Mouse (Mus musculus): ENCODE results near the gene B3gnt7. TPM values are rescaled to one million over a fixed set of nuclear protein-coding genes. Genes with fewer than 3 reads are reported as not detected.

The B3gnt7 gene
- polyA plus RNA-seq, 1 experiment from 2014 or later = 5.1 TPM

DNA sequence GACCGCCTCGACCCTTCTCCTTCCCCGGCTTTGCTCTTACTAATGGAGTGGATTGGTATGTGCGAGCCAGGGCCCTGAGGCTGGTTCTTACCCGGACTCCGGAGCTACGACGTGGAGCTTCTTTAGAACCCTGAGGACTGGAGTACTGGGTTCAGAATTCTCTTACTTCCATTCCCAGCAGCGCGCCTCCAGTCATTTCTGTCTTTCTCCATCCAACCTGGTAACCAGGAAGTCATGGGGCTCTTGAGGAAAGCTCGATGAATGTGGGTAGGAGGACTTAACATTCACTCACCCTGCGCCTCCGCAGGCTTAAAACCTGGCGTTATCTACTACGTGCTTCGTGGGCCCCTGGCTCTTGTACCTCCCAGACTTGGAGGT, 1.2 kb downstream of the B3gnt7 start:
- peak overlapping the region; percentile 73 for H3K4me3 ChIP-seq (ENCODE audit: low read depth, low read length)
- DNase-seq (ENCODE audit: low spot score) (no peak), ATAC-seq (replicated peaks; ENCODE audit: insufficient number of reproducible peaks, low FRiP score, low TSS enrichment, low read depth) (0 out of 2 replicates have a peak, but pooled peaks have one; percentile 12)
- no peaks in the 10 kb centered on the region for H3K36me3 ChIP-seq (replicated peaks; ENCODE audit: control insufficient read depth, insufficient read depth, low read depth, low read length)
- WGBS = 2% methylated on average over 16 of the region's 16 CpGs
- no peak overlapping the region for H3K27ac ChIP-seq (replicated peaks; ENCODE audit: low read depth, low read length)
- no peaks in the 10 kb centered on the region; the same call in none of the 2 replicates for H3K4me1 ChIP-seq (ENCODE audit: control insufficient read depth, insufficient read depth, low read length)
- H3K27me3 ChIP-seq (ENCODE audit: control insufficient read depth, insufficient read depth, low read length) = peaks cover 9% of the 10 kb centered on the region
- H3K9ac ChIP-seq (replicated peaks; ENCODE audit: low read length) = peak overlapping the region; percentile 67
- peak overlapping the region; percentile 93 for H3K4me2 ChIP-seq (ENCODE audit: low read depth, low read length)
- no peaks in the 10 kb centered on the region for H3K9me3 ChIP-seq (replicated peaks; ENCODE audit: control insufficient read depth, low read length)

DNA sequence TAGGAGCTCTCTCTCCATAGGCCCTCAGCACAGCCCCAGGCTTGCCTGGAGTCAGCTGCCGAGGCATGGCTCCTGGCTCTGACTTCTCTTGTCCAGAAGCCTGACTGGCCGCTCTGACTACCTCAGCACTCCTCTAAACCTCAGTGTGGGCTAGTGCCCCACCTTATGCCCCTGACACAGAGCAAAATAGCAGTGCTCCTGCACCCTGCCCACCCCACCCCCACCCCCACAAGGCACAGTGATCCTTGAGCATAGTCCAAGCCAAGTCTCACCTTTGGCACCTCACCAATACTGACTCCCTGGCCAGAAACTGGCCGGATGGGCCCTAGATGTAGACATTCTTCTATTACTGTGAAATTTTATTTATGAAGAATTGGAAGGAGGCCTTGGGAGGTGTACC, 4.1 kb downstream of the B3gnt7 start:
- 95% methylated on average over 3 of the region's 3 CpGs for WGBS
- no peaks in the 10 kb centered on the region for H3K36me3 ChIP-seq (replicated peaks; ENCODE audit: control insufficient read depth, insufficient read depth, low read depth, low read length)
- DNase-seq (ENCODE audit: low spot score) = no peak
- H3K9ac ChIP-seq (replicated peaks; ENCODE audit: low read length) = no peak overlapping the region
- peaks cover 9% of the 10 kb centered on the region for H3K27me3 ChIP-seq (ENCODE audit: control insufficient read depth, insufficient read depth, low read length)
- H3K4me1 ChIP-seq (ENCODE audit: control insufficient read depth, insufficient read depth, low read length) = no peaks in the 10 kb centered on the region; the same call in 1 of the 2 replicates
- no peak overlapping the region for H3K27ac ChIP-seq (replicated peaks; ENCODE audit: low read depth, low read length)
- no peak overlapping the region for H3K4me3 ChIP-seq (ENCODE audit: low read depth, low read length)
- H3K4me2 ChIP-seq (ENCODE audit: low read depth, low read length) = no peak overlapping the region
- no peak for ATAC-seq (replicated peaks; ENCODE audit: insufficient number of reproducible peaks, low FRiP score, low TSS enrichment, low read depth)
- no peaks in the 10 kb centered on the region for H3K9me3 ChIP-seq (replicated peaks; ENCODE audit: control insufficient read depth, low read length)

DNA sequence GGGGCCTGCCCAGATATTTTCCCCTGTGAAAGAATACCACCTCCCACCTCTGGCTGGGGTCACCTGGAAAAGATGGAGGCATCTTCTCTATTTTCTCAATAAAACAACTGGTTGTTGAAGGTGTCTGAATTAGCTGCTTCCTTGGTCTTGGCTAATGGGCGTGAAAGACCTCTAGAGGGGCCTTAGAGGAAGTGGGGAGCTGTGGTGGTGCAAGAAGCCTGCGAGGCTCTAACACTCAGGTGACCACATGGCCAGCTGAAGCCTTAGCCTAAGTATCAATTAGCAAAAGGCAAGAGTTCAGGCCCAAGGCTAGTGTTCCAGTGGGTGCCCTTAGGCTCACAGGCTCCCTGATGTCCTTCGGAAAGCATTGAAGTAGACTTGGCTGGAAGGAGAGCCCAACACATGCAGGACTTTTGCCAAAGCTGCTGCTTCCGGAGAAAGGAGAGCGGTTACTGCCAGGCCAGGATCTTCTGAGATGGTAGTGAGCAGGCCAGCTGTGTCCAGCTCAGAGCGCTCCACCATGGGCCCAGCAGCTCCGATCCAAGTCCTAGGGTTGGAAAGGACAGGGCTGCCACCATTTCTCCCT, 4.6 kb downstream of the B3gnt7 start:
- 86% methylated on average over 7 of the region's 7 CpGs for WGBS
- no peak for ATAC-seq (replicated peaks; ENCODE audit: insufficient number of reproducible peaks, low FRiP score, low TSS enrichment, low read depth)
- Histone ChIP-seq H3K27ac (replicated peaks; ENCODE audit: low read depth, low read length) (no peak overlapping the region), H3K36me3 (replicated peaks; ENCODE audit: control insufficient read depth, insufficient read depth, low read depth, low read length) (no peaks in the 10 kb centered on the region), H3K4me2 (ENCODE audit: low read depth, low read length) (no peak overlapping the region), H3K9me3 (replicated peaks; ENCODE audit: control insufficient read depth, low read length) (no peaks in the 10 kb centered on the region), H3K9ac (replicated peaks; ENCODE audit: low read length) (no peak overlapping the region), H3K4me3 (ENCODE audit: low read depth, low read length) (no peak overlapping the region), H3K4me1 (ENCODE audit: control insufficient read depth, insufficient read depth, low read length) (no peaks in the 10 kb centered on the region; the same call in 1 of the 2 replicates), H3K27me3 (ENCODE audit: control insufficient read depth, insufficient read depth, low read length) (peaks cover 9% of the 10 kb centered on the region)
- DNase-seq (ENCODE audit: low spot score) = no peak

DNA sequence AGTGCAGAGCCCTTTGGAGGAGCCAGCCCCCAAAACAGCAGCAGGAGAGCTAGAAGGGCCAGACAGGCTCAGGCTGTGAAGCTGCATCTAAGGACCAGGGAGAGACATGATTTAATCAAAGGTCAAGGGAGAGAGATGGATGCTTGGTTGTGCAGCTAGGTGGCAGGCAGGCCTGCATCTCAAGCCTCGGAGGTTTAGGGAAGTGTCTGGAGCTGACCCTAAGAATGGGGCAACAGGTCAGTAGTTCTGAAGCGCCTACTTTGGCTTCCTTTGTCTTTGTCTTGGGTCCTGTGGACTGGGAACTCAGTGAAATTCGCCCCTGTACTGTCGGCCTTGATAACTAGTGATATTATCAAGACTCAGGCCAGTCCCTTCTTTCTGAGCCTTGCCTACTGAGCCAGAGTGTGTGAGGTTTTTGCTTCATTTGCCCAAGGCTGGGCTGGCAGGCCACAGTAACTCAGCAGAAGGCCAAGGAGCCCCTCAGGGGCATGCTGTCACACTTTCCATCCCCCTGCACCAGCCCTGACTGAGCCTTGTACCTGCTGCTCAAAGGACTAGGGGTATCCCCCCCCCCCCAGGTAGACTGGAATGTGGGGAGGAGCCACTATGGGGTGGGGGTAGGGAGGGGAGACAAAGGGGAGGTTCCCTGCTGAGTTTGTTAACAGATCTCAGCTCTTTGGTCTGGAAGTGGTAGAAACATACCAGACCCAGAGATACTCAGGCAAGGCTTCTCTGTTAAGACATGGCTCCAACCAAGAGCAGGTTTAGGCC, 5.4 kb downstream of the B3gnt7 start:
- H3K27ac ChIP-seq (replicated peaks; ENCODE audit: low read depth, low read length) = no peak overlapping the region
- H3K9me3 ChIP-seq (replicated peaks; ENCODE audit: control insufficient read depth, low read length) = no peaks in the 10 kb centered on the region
- H3K4me2 ChIP-seq (ENCODE audit: low read depth, low read length) = no peak overlapping the region
- H3K4me3 ChIP-seq (ENCODE audit: low read depth, low read length) = no peak overlapping the region
- no peaks in the 10 kb centered on the region for H3K4me1 ChIP-seq (ENCODE audit: control insufficient read depth, insufficient read depth, low read length)
- DNase-seq (ENCODE audit: low spot score) (no peak), ATAC-seq (replicated peaks; ENCODE audit: insufficient number of reproducible peaks, low FRiP score, low TSS enrichment, low read depth) (no peak)
- no peaks in the 10 kb centered on the region for H3K36me3 ChIP-seq (replicated peaks; ENCODE audit: control insufficient read depth, insufficient read depth, low read depth, low read length)
- no peak overlapping the region for H3K9ac ChIP-seq (replicated peaks; ENCODE audit: low read length)
- 30% methylated on average over 4 of the region's 4 CpGs for WGBS
- H3K27me3 ChIP-seq (ENCODE audit: control insufficient read depth, insufficient read depth, low read length) = peaks cover 9% of the 10 kb centered on the region

DNA sequence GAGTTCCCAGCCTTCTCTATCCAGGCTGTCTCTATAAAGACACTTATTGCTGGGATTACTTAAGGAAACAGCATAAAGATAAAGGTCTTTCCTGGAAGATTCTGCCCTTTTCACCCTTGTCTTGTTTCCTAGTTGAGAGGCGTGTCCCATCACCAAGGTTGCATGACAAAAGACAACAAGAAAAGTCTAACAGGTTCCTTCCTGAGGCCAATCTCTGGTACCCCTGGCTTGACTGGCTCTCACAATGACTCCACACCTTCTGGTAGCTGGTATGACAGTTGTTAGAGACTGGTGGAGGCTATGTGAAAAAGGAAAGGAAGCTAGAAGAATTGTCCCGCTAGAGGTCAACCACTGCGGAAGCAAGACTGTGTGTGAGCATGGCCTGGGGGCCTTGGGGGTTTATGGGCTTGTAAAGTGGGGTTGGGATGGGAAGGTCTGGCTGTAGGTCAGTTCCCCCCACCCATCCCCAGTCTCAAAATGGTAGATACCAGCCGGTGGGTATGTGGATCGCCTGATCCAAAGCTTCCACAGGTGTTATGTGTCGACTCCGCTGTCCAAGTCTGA, 6.7 kb downstream of the B3gnt7 start:
- H3K36me3 ChIP-seq (replicated peaks; ENCODE audit: control insufficient read depth, insufficient read depth, low read depth, low read length) = no peaks in the 10 kb centered on the region
- H3K27ac ChIP-seq (replicated peaks; ENCODE audit: low read depth, low read length) = no peak overlapping the region
- no peak overlapping the region for H3K4me3 ChIP-seq (ENCODE audit: low read depth, low read length)
- no peak overlapping the region for H3K4me2 ChIP-seq (ENCODE audit: low read depth, low read length)
- H3K27me3 ChIP-seq (ENCODE audit: control insufficient read depth, insufficient read depth, low read length) = peaks cover 3% of the 10 kb centered on the region
- H3K4me1 ChIP-seq (ENCODE audit: control insufficient read depth, insufficient read depth, low read length) = no peaks in the 10 kb centered on the region
- ATAC-seq (replicated peaks; ENCODE audit: insufficient number of reproducible peaks, low FRiP score, low TSS enrichment, low read depth) = no peak
- no peak overlapping the region for H3K9ac ChIP-seq (replicated peaks; ENCODE audit: low read length)
- H3K9me3 ChIP-seq (replicated peaks; ENCODE audit: control insufficient read depth, low read length) = no peaks in the 10 kb centered on the region
- 90% methylated on average over 7 of the region's 7 CpGs for WGBS
- DNase-seq (ENCODE audit: low spot score) = no peak

DNA sequence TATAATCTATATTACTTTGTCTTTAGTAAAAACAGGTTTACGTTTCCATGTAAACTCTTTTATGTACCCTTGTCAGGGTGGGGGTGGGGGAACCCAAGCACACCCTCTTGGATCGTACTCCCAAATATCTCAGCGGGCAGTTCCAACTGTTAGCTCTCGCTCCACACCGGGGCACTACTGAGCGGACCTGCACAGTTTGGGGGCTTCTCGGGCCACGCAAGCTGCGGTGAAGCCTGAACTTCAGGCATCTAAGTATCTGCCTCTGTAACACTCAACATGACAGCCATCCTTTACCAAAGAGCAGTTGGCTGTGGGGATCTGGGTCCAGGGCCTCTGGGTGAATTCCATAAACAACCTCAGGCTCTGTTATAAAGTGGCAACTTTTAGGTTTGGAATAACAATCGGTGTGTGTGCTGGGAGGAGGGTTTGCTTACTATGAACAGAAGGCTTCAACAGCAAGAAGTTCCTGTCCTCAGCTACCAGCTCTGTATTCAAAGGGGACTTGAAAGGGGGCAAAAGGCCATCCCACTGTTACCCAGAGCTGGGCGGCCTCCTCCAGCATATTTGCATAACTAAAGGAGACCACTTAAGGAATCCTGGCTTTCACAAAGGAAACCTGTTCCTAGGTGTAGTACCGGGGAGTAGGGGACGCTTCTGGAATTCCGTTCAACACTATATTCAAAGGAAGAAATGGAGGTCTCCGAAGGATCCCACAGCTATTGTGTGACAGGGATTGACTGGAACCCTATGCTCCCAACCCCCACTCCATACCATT, 8.1 kb downstream of the B3gnt7 start:
- 13% methylated on average over 15 of the region's 15 CpGs for WGBS
- H3K9ac ChIP-seq (replicated peaks; ENCODE audit: low read length) = no peak overlapping the region
- no peaks in the 10 kb centered on the region for H3K4me1 ChIP-seq (ENCODE audit: control insufficient read depth, insufficient read depth, low read length)
- no peak for DNase-seq (ENCODE audit: low spot score)
- no peaks in the 10 kb centered on the region for H3K36me3 ChIP-seq (replicated peaks; ENCODE audit: control insufficient read depth, insufficient read depth, low read depth, low read length)
- ATAC-seq (replicated peaks; ENCODE audit: insufficient number of reproducible peaks, low FRiP score, low TSS enrichment, low read depth) = no peak
- no peak overlapping the region for H3K4me3 ChIP-seq (ENCODE audit: low read depth, low read length)
- no peaks in the 10 kb centered on the region for H3K9me3 ChIP-seq (replicated peaks; ENCODE audit: control insufficient read depth, low read length)
- H3K27me3 ChIP-seq (ENCODE audit: control insufficient read depth, insufficient read depth, low read length) = no peaks in the 10 kb centered on the region
- no peak overlapping the region for H3K4me2 ChIP-seq (ENCODE audit: low read depth, low read length)
- no peak overlapping the region for H3K27ac ChIP-seq (replicated peaks; ENCODE audit: low read depth, low read length)

DNA sequence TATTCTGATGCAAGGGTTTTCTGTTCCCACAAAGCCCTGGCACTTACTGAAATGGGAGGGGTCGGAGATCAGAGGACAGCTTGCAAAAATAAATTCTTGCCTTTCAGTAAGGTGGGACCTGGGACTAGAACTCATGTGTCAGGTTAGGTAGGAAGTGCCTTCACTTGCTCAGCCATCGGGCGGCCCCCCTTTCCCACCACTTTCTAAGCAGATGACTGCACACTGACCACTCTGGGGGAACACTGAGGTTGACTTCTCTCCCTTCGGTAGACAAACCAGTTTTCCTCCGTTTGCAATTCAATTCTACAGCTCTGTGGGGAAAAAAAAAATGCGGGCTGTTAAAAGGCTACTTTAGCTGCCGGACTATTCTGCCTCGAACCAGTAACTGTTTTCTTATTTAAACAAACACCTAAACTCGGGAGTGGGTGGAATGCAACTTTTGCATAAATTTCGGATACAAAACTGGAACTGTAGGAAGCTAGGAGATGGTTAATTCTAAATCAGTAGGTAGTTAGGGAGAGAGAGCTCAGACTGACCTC, 8.9 kb downstream of the B3gnt7 start:
- no peak overlapping the region for H3K4me3 ChIP-seq (ENCODE audit: low read depth, low read length)
- WGBS = 23% methylated on average over 10 of the region's 10 CpGs
- H3K27ac ChIP-seq (replicated peaks; ENCODE audit: low read depth, low read length) = no peak overlapping the region
- no peak overlapping the region for H3K9ac ChIP-seq (replicated peaks; ENCODE audit: low read length)
- DNase-seq (ENCODE audit: low spot score) = peak; percentile 32
- no peak for ATAC-seq (replicated peaks; ENCODE audit: insufficient number of reproducible peaks, low FRiP score, low TSS enrichment, low read depth)
- no peaks in the 10 kb centered on the region for H3K36me3 ChIP-seq (replicated peaks; ENCODE audit: control insufficient read depth, insufficient read depth, low read depth, low read length)
- H3K27me3 ChIP-seq (ENCODE audit: control insufficient read depth, insufficient read depth, low read length) = no peaks in the 10 kb centered on the region
- H3K9me3 ChIP-seq (replicated peaks; ENCODE audit: control insufficient read depth, low read length) = no peaks in the 10 kb centered on the region
- H3K4me2 ChIP-seq (ENCODE audit: low read depth, low read length) = no peak overlapping the region
- no peaks in the 10 kb centered on the region for H3K4me1 ChIP-seq (ENCODE audit: control insufficient read depth, insufficient read depth, low read length)
